Mouse (Mus musculus): ENCODE data around the gene Cox10. TPM values are rescaled to one million over a fixed set of nuclear protein-coding genes. Genes with fewer than 3 reads are reported as not detected.
"Not testable (repeated sequence)": the region's sequence is repeated elsewhere in the genome, so short reads cannot be mapped to it uniquely, and the experiment has no call there.

Gene Cox10
- total RNA-seq (2021): 10 to 100 TPM; 39.3 to 41.9 TPM
- long read RNA-seq, experiment 1, transcript Cox10-201 (7 exons, 2,915 nt): major isoform, 105 of 115 reads
- long read RNA-seq, experiment 1, partial matches to known transcripts: 2 of 115 reads
- long read RNA-seq, experiment 1, other reads (novel, unspliced or antisense): 8 of 115 reads
- long read RNA-seq, experiment 2, transcript Cox10-201 (7 exons, 2,915 nt): major isoform, 62 of 71 reads
- long read RNA-seq, experiment 2, partial matches to known transcripts: 1 of 71 reads
- long read RNA-seq, experiment 2, other reads (novel, unspliced or antisense): 8 of 71 reads

DNA sequence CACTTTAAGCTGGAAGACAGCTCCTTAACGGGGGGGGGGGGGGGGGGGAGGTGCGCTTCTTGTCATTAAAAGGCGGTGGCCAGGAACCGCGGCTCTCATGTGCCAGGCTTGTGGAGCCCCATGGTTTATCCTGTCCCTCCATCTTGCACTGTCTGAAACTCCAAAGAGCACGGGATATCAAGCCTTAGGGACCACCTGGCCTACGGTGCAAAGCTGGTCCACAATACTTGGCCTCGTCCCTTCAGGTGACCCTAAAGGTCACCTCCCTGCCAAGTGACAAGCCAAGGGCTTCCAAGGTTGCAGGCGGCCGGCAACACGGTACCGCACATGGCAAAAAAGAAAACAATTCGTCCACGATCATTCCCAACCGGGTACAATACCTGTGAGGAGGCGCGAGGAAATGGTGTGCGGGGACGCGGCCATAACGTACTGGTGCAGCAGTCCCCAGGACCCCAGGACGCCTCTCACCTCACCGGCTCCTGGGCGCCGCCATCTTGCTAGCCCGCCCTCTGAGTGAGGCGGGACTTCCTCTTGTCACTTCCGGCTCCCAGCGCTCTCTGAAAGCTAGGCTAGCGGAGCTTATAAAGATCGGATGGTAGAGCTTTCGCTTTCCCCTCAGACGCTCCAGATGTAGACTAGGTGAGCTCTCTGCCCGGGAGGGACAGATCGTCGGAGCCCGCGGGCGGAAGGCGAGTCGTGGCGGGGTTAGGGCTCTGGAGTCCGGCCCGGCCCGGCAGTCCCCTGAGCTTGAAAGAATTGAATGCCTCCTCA lies at the start of gene Cox10:
Gene Cox10, minus strand, starts transcription at position 513 of the 771 bp plus-strand sequence.
- peak; percentile 88 for DNase-seq (ENCODE audit: low spot score)

GRCm38 (mm10) chr11:64128016-64128415 lies 48.7 kb upstream of the Cox10 start:
- no peak for DNase-seq (ENCODE audit: low spot score)

- no peak for DNase-seq (ENCODE audit: low spot score)
Observed at GRCm38 (mm10) chr11:64125471-64125870, 46.2 kb upstream of the Cox10 start.

DNA sequence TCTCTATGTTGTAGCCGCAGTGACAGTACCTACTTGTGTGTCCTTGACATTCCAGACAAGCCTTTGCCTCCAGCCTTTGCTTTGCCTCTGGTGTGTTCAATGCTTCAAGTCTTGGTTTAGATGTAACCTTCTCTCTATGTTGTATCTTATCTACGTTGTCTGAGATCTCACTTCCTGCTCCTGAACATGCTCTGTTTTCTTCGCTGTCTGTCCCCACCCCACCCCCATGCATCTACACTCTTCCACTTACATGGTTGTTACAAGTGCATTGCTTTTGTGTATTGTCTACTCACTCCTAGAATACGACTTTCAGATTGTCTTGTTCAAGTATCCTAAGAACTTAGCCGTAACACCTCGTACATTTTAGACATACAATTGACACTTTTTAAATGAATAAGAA lies 43.9 kb upstream of the Cox10 start:
- not testable (repeated sequence) for DNase-seq (ENCODE audit: low spot score)

DNA sequence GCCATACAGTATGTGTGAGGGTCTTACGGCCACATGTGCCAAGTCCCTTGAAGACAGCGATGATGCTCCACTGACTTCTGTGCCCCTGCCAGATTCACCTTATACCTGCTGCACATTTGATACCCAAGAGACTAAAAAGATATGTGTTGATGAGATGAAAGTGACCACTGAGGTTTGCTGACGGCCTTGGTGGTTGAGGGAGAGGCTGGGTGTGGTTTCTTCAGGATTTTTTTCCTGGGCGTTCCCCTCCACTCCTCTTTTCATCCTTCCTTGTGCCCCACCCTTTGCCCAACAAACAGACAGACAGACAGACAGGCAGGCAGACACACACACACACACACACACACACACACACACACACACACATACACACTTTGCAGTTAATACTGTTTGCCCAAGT lies 37.4 kb upstream of the Cox10 start:
- DNase-seq (ENCODE audit: low spot score): no peak

DNA sequence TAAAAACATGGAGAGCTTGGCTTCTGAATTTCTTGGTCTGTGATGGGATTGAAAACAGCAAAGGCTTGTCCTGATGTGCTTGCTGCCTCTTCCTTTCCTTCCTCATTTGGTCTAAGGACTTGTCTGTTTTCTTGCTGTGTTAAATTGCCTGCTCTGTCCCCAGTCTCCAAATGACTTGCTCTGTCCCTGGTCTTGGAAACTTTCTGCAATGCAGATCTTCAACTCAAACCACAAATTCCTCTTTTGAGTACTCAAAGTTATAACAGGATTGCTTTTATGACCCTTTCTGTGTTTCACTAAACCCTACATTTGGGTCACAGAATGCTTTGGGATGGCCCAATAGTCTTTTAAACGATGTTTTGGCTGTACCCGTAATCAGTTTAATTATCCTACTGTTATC lies 36.6 kb upstream of the Cox10 start:
- DNase-seq (ENCODE audit: low spot score): no peak

DNA sequence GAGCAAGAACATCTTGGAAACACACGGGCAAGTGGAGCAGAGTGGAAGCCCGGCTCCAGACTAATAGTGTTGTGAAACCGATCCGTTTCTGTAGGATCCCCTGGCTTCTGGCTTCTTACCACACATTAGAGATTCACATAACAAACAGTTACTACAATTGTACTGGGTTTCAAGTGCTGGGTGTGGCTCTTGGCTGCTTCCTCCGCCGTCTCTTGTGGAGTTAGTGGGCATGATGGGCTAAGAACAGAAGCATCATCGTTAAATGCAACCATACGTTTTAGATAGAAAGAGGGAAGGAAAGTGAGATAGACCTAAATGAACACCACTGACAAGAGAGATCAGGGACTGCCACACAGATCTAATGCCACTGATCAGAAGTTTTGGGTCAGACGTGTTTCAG lies 35.8 kb upstream of the Cox10 start:
- no peak for DNase-seq (ENCODE audit: low spot score)

- no peak for DNase-seq (ENCODE audit: low spot score)
Observed at GRCm38 (mm10) chr11:64100060-64100459, 20.8 kb upstream of the Cox10 start.

DNA sequence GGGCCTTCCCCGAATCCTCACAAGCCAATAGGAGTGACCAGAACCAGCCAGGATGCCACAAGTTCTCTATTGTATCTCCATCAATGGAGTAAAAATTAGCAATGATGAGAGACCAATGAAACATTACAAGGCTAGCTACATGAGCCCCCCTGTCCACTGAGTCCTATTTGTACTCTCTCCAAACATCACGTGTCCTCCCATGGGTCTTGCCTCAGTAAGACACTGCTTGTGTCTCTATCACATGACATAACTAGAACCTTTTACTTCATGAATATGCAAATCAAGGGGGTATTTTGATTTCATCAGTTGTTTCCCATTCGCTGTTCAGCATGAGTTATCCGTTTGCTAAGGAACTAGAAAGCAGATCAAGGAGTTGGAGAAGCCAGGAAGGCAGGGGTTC lies 13.8 kb upstream of the Cox10 start:
- no peak for DNase-seq (ENCODE audit: low spot score)

DNA sequence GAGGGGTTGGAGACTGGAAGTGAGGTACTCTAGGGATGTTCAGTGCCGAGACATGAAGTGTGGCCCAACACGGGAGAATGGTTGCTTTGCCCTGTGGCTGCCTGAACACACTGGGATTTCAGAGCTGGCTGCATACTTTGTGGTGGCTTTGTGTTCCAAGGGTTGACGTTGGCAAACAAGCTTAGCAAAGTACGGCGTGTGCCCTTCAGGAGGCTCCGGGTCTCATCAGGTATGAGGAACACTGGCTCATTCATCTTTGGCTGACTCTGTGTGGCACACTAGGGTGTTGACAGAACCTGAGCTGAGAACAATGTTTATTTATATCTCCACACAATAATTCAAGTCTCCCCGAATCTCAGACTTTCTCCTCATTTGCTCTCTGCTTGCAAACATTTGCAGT lies 11.9 kb upstream of the Cox10 start:
- DNase-seq (ENCODE audit: low spot score): no peak

DNA sequence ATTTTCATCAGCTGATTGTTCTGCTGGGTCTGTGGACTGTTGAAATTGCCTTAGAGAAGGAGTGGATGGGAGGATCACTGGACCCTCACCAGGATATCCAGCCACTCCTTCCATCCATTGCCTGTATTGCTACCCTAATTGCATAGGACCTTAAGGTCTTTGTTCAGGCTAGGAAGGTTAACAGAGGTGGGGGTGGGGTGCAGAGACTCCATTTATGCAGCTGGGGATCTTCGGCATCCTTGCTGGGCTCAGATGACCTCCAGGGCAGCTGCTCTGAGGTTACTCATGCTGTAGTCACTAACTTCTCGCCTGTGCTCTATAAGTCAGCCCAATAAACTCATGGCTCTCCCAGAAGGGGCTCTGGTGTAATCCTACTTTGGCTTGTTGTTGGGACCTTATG lies 10.4 kb upstream of the Cox10 start:
- no peak for DNase-seq (ENCODE audit: low spot score)

DNA sequence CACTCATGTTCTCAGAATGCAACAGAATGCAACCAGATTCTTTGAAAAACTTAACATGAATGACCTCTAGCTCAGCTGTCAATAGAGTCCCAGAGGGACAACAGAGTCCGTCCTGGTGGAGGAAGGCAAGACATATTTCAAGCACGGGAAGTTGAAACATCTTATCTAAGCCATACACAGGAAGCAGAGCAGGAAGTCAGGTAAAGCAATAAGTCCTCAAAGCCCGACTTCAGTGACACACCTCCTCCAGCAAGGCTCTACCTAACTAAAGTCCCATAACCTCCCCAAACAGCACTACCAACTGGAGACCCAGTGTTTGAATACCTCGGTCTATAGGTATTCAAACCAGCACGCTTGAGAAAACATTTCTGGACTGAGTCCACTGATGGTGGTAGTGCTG lies 6.6 kb upstream of the Cox10 start:
- DNase-seq (ENCODE audit: low spot score): no peak

- DNase-seq (ENCODE audit: low spot score): no peak
Observed at GRCm38 (mm10) chr11:64079727-64080081, 436 bp upstream of the Cox10 start.

GRCm38 (mm10) chr11:64076212-64076611 lies 3.1 kb downstream of the Cox10 start:
- DNase-seq (ENCODE audit: low spot score): no peak

DNA sequence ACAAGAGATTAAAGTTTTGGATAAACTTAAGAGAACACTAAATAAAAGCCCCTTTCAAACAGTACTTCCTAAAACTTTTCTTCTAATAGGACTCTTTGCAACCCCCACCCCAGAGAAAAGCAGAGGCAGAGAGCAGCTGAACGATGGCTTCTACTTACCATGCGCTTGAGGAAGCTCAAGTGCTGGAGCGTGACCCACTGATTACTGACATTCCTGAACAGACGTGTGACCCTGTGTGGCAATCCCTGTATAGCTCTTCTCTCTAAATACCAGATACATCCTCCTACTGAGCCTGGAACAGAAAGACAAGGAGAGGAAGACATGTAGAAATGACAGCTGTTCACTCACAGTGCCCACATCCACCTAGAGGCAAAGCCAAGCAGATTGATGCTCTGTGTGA lies 5.9 kb downstream of the Cox10 start:
- DNase-seq (ENCODE audit: low spot score): no peak

GRCm38 (mm10) chr11:64071536-64071935 lies 7.7 kb downstream of the Cox10 start:
- no peak for DNase-seq (ENCODE audit: low spot score)

- no peak for DNase-seq (ENCODE audit: low spot score)
Observed at GRCm38 (mm10) chr11:64066001-64066400, 13.3 kb downstream of the Cox10 start.

DNA sequence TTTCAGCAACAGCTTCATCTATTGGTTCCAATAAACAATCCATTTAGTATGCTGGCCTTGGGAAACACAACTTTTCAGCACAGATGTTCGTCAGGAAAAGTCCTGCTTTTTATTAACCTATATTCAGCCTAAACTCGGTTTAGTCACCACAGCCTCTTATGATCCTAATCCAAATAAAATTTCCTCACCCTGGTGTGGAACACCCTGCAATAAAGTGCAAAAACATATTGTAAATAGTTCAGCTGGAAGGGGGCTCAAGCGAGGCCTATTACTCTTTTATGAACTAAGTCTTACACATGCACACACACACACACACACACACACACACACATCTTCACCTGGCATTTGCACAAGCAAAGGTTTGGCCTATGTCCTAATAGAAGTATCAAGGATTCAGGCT lies 16.1 kb downstream of the Cox10 start:
- no peak for DNase-seq (ENCODE audit: low spot score)

- DNase-seq (ENCODE audit: low spot score): no peak
Observed at GRCm38 (mm10) chr11:64062226-64062625, 17.0 kb downstream of the Cox10 start.

DNA sequence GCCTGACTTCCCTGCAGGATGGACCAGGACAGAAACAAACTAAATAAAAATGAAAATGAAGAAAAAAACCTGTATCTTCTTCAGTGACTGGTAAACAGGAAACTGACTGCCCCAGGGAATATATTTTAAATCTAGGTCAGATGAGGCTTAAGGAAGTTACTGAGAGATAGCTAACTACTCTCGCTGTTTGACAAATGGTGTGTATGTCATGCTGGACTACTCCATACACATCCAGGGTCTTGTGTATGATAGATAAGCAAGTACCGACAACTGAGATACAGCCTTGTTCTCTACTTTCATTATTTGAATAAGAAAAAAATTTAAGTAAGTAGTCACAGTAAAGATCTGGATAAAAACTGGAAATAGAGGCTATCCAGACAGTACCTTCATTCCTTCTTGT lies 20.0 kb downstream of the Cox10 start:
- DNase-seq (ENCODE audit: low spot score): no peak

DNA sequence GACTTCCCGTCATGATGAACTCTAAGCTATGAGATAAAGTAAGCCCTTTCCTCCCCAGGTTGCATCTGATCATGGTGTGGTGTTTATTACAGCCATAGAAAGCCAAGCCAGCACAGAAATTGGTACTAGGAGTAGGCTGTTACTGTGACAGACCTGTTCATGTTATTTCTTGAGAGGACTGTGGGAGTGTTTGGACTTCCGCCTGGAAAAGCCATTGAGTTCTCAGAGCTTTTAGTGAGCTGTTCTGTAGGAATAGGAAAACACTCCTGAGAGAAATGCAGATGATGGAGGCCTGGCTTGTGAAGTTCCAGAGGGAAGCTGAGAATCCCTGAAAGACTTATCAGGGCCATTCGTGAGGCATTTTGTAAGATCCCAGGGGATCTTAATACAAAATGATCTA lies 20.8 kb downstream of the Cox10 start:
- no peak for DNase-seq (ENCODE audit: low spot score)

- no peak for DNase-seq (ENCODE audit: low spot score)
Observed at GRCm38 (mm10) chr11:64053371-64053770, 25.9 kb downstream of the Cox10 start.
